Mouse (Mus musculus) bone marrow macrophage, adult 2 months (primary cell): Measurements from ENCODE around the gene Gm4792. TPM values are rescaled to one million over a fixed set of nuclear protein-coding genes. Genes with fewer than 3 reads are reported as not detected.

Experiments
- H3K27ac ChIP-seq: 2 replicates; pipeline ENCODE4 v1.5.1; 2012; ENCODE audit warnings: low read depth, low read length; ENCODE audit not compliant: insufficient read depth
- H3K4me1 ChIP-seq: 2 replicates; pipeline ENCODE4 v1.6.1; 2012; ENCODE audit warnings: low read length; ENCODE audit not compliant: control insufficient read depth, insufficient read depth
- H3K4me3 ChIP-seq: 2 replicates; pipeline ENCODE4 v1.5.1; 2012; ENCODE audit warnings: mild to moderate bottlenecking, low read length, moderate library complexity; ENCODE audit not compliant: insufficient read depth
- CTCF ChIP-seq: IDR thresholded peaks from 2 replicates; pipeline ENCODE4 v1.5.1; 2012; ENCODE audit warnings: low read depth, mild to moderate bottlenecking, low read length, moderate library complexity
- POLR2A ChIP-seq: IDR thresholded peaks from 2 replicates; pipeline ENCODE4 v1.6.1; 2012; ENCODE audit warnings: mild to moderate bottlenecking, low read depth, low read length, borderline replicate concordance
- polyA plus RNA-seq: library from polyadenylated mRNA; stranded (reverse); fragments of >200 nt; gene quantifications from 2 replicates; pipeline ENCODE4 v1.2.4, GENCODE M21; 2012; ENCODE audit not compliant: missing spikeins, insufficient read depth, insufficient read length

Gm4792 gene
- polyA plus RNA-seq = not detected in 2 replicates

DNA sequence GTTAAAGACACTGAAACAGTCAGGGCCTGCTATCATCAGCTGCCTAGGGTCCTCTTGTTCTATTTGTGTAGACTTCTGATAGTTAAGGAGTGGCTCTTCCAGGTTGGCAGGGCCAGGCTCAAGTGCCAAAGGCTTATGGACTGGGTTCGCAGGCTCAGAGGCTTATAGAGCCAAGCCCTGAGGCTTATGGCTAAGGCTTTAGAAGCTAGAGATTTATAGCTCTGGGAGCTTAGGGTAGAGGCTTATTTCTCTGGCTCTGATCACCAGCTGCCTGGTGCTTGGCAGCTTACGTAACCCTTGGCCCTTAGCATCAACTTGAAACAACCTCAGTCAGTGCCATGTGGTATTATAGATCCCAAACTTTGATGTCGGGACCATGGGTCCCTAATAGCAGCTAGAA is at the start of gene Gm4792:
Gm4792 (minus strand) TSS at position 233 of the 400 bp plus-strand sequence.
- no peaks in the 10 kb centered on the region for H3K4me1 ChIP-seq
- H3K4me3 ChIP-seq = no peak within 1 kb of the TSS
- no peak within 1 kb of the TSS for H3K27ac ChIP-seq
- no peak for TF ChIP-seq POLR2A
- no peak for TF ChIP-seq CTCF

DNA sequence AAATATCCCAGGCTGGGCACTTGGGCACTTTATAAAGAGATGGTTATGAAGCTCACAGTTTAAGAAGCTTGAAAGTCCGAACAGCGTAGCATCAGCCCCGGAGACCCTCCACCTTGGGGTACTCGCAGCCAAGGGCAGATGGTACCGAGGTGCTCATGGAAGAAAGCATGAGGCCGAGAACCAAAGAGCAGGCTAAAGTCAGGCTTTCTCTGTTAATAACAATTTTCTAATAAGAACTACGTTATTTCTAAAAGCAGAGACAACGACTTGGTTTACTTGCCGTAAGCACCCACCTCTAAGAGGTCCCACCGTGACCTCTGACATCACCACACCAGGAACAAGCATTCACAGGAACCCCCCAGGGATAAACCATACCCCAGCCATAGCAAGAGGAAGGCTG is 49.5 kb upstream of the Gm4792 start:
- no peak overlapping the region for H3K27ac ChIP-seq
- peaks cover 11% of the 10 kb centered on the region for H3K4me1 ChIP-seq
- no peak overlapping the region for H3K4me3 ChIP-seq
- TF ChIP-seq CTCF = no peak
- TF ChIP-seq POLR2A = no peak

DNA sequence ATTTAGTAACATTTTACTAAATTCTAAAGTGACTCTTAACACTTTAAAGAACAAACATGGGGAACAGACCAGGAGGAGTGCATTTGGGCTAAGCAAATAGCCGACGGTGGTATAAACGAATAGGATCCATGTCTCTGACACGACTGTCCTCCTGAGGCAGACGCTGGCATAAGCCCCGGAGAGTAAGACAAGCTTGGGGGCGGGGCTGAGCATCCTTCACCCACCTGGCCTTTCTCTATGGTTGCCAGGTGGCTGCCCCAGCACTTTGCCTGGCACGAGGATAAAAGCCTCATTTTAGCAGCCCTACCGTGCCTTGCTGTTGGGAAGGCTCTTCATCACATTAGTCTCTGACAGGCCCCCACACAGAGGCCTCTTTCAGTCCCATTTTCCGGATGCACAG is 48.8 kb upstream of the Gm4792 start:
- no peak for TF ChIP-seq POLR2A
- no peak for TF ChIP-seq CTCF
- H3K4me1 ChIP-seq = peaks cover 11% of the 10 kb centered on the region
- H3K4me3 ChIP-seq = no peak overlapping the region
- no peak overlapping the region for H3K27ac ChIP-seq

DNA sequence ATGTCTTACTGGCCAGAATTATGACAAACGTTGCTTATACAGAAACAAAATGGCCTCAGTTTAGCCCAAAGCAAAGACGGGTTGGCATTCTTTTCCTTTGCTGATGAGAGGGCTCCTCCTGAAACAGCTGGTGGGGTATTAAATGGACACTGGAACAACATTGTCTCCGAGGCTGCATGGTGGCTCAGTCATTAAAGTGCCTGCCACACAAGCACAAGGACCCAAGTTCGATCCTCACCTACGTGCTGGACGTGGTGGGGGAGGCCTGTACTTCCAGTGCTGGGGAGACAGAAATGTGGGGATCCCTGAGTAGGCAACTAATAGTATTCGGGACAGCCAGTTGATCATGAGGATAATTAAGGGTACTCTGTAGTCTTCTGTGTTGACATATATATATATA is 48.1 kb upstream of the Gm4792 start:
- peaks cover 11% of the 10 kb centered on the region for H3K4me1 ChIP-seq

DNA sequence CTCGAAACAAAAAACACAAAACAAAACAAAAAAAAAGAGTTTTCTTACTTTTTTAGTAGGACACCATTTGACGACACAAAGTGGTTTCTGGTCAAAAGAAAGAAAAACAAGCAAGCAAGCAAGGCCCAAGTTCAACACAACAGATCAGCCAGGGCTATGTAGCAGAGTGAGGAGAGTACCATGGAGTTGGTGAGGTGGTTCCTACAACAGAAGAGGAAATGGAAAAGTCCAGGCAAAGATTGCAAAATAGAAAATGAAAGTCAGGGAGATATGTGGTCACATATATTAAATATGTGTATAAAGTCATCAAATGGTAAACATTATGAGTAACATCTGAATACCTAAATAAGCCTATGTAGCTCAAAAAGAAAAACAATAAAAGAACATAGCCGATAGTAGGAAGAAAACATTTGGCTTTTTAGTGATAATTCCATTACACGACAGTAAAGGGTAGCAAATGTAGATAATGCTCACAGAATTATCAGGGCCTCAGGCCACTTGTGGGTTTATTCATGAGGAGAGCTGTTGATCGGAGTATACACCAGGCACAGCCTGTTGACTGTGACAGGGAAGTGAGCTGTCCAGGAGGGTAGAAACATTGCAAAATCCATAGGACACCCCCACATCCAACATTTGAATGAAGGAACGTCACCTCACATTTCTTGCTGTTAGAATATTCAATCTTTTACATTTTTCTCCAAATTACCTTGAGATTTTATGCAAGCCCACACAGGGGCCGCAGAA is 47.2 kb upstream of the Gm4792 start:
- no peak overlapping the region for H3K27ac ChIP-seq
- H3K4me1 ChIP-seq = peaks cover 11% of the 10 kb centered on the region
- no peak for TF ChIP-seq CTCF
- TF ChIP-seq POLR2A = no peak
- H3K4me3 ChIP-seq = no peak overlapping the region

More for the DNA sequence above, 48.1 kb upstream of the Gm4792 start:
- TF ChIP-seq CTCF = no peak
- TF ChIP-seq POLR2A = no peak
- H3K27ac ChIP-seq = no peak overlapping the region
- H3K4me3 ChIP-seq = no peak overlapping the region

DNA sequence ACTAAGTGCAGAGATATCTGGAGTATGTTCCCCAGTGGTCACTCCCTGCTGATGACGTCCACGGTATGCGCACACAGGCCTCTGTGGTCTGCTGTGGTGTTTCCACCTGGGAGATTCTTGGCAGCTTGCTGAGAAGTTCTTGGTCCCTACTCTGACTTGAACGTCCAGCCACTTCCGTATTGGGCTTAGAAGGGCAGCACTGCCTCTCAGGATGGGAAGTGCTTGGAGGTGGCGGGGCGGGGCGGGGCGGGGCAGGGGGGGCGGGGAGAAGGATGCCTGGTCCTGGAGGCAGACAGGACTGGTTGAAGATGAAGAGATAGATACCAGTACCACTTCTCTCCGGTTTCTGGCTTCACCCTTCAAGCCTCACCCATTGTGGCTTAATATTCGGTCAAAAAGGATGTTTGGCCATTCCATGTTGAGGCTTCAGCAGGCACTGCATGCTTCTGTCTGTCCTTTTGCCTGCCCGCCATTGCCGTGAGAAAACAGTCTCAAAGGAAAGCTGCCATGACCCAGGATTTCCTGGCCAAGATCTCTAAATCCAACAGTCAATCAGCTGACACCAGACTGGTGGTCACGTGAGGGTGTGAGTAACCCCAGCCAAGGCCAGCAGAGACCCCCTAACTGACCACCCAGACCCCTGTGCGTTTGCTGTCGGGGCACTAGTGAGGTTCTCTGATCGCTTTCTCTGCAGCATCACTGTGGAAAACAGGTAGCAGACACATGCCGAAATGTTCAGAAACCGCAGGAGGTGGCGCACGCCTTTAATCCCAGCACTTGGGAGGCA is 46.3 kb upstream of the Gm4792 start:
- TF ChIP-seq POLR2A = no peak
- no peak for TF ChIP-seq CTCF
- Histone ChIP-seq H3K4me1 (peaks cover 11% of the 10 kb centered on the region), H3K4me3 (no peak overlapping the region), H3K27ac (no peak overlapping the region)

DNA sequence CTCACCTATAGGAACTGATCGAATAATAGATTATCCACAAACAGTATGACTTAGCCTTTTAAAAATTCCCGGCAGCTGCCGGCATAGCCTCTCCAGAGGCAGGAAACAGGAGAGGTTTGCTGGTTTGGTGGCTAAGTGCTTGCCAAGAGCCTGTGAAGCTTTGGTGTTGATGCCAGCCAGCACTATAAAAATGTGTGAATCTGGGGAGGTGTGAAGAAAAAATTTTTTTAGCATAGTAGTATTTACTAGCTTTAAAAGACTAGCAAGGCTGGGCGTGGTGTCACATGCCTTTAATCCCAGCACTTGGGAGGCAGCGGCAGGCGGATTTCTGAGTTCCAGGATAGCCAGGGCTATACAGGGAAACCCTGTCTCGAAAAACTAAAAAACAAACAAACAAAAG is 45.1 kb upstream of the Gm4792 start:
- TF ChIP-seq POLR2A (no peak), CTCF (no peak)
- Histone ChIP-seq H3K4me1 (peaks cover 11% of the 10 kb centered on the region), H3K4me3 (no peak overlapping the region), H3K27ac (no peak overlapping the region)

DNA sequence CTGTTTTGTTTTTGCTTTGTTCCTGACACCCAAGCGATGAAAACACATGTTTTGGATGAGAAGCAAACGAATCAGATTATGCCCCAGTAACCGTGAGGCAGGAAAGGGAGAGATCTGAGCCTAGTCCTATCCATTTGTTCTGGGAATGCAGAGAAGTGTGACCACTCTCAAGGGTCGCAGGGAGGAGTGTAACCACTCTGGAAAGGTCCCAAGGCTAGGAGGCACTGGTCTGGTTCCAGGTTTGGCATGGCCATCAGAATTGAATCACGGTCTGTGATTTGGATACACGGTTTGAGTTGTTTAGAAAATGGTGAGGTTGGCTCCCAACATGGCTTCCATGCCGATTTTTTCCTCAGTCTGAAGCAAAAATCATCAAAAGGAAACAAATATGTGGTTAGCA is 43.8 kb upstream of the Gm4792 start:
- peaks cover 11% of the 10 kb centered on the region for H3K4me1 ChIP-seq
- H3K4me3 ChIP-seq = no peak overlapping the region
- no peak overlapping the region for H3K27ac ChIP-seq
- no peak for TF ChIP-seq CTCF
- TF ChIP-seq POLR2A = no peak

DNA sequence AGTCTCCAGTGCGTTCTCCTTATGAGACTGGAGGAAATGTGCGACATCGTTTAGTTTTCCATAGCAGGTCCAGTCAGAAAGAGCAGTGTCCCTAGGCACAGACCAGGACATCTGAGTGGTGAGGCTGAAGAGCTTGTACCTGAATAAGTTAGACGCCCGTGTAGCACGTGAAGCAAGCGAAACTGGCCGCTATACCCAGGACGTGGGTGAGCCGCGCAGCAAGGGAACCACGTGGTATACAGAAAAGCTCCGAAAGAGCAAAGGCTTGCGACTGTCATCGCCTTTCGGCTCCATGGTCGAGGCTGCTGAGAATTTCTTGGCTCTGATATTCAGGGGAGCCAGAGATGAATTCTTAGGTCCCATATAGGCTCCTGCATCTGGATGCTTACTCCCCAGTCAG is 43.0 kb upstream of the Gm4792 start:
- no peak overlapping the region for H3K27ac ChIP-seq
- H3K4me3 ChIP-seq = peak overlapping the region; percentile 43
- TF ChIP-seq CTCF = no peak
- no peak for TF ChIP-seq POLR2A
- H3K4me1 ChIP-seq = peaks cover 11% of the 10 kb centered on the region

DNA sequence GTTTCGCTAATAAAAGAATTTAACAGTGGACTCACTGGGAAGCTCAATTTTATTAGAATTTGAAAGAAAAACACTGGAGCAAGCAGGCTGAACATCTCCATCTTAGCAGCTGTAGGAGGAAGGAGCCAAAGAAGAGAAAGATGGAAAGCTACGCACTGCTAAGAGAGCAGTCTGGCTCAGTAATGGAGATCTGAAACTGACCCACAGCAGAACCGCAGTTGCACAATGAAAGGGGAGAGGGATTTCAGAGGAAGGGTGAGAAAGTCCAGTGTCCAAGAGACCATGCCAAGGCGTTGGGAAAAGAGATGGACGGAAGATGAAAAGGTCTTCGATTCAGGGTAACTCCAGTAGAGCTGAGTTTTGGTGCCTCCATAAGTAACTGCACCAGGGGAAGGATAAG is 37.6 kb upstream of the Gm4792 start:
- Histone ChIP-seq H3K4me1 (peaks cover 2% of the 10 kb centered on the region; the same call in 1 of the 2 replicates), H3K4me3 (no peak overlapping the region), H3K27ac (no peak overlapping the region)
- TF ChIP-seq CTCF = no peak
- no peak for TF ChIP-seq POLR2A
